Mouse (Mus musculus) adrenal gland, postnatal 36 days (tissue): Measurements from ENCODE around the gene Gpx5. TPM values are rescaled to one million over a fixed set of nuclear protein-coding genes. Genes with fewer than 3 reads are reported as not detected.

ENCODE experiments used
- total RNA-seq, 2 experiments: library from RNA; stranded (reverse); gene quantifications; 2 replicates each; pipeline ENCODE4 v1.2.3; 2021

The Gpx5 gene
- total RNA-seq, 2 experiments from 2014 or later: not detected

Other genes starting within 250 kb of the Gpx5 start
- not detected for gene Olfr1370, start 217.8 kb downstream of the Gpx5 start, total RNA-seq
- gene Olfr1369-ps1, start 181.2 kb downstream of the Gpx5 start, total RNA-seq: not detected
- not detected for gene Olfr263, start 163.1 kb downstream of the Gpx5 start, total RNA-seq
- gene Olfr1368, start 146.9 kb downstream of the Gpx5 start, total RNA-seq: not detected
- 10 to 100 TPM; 53.3 to 58.8 TPM for gene Trim27, start 113.3 kb downstream of the Gpx5 start, total RNA-seq
- not detected for gene Gpx6, start 19.4 kb upstream of the Gpx5 start, total RNA-seq
- gene Olfr1367, start 54.2 kb upstream of the Gpx5 start, total RNA-seq: not detected
- gene Zscan12, start 70.1 kb upstream of the Gpx5 start, total RNA-seq: 10 to 100 TPM in 1 of 2 experiments, 1 to 10 TPM in 1; 8.5 to 10.6 TPM
- gene Zkscan3, start 110.0 kb upstream of the Gpx5 start, total RNA-seq: 10 to 100 TPM; 55.6 to 64.5 TPM
- under 1 TPM; 0.79 to 0.89 TPM for gene Pgbd1, start 148.3 kb upstream of the Gpx5 start, total RNA-seq
- gene Zscan26, start 161.0 kb upstream of the Gpx5 start, total RNA-seq: 10 to 100 TPM; 34.5 to 39.7 TPM
- gene Nkapl, start 175.8 kb upstream of the Gpx5 start, total RNA-seq: 1 to 10 TPM in 1 of 2 experiments, under 1 TPM in 1; 0.96 to 1.4 TPM
- 1 to 10 TPM; 2.1 to 2.6 TPM for gene Zkscan4, start 186.2 kb upstream of the Gpx5 start, total RNA-seq
- gene Gm10065, start 186.7 kb upstream of the Gpx5 start, total RNA-seq: not detected
- gene AK157302, start 202.5 kb upstream of the Gpx5 start, total RNA-seq: 10 to 100 TPM; 11.0 to 12.8 TPM
- gene Gm11273, start 208.7 kb upstream of the Gpx5 start, total RNA-seq: 10 to 100 TPM; 89.0 to 99.3 TPM
- gene Zkscan8, start 238.4 kb upstream of the Gpx5 start, total RNA-seq: 10 to 100 TPM; 16.9 to 19.2 TPM